Mouse (Mus musculus): ENCODE measurements at regions not wholly inside any gene's neighbourhood (a gene's known extent, or its start where the extent isn't known, plus 50 kb on each side); places are given as distances from the start of the nearest gene placed in this dataset.
"Not testable (repeated sequence)": the region's sequence is repeated elsewhere in the genome, so short reads cannot be mapped to it uniquely, and the experiment has no call there.

GRCm38 (mm10) chr16:20854696-20855213, 120.4 kb upstream of the Thpo start:
- DNase-seq = no peak

GRCm38 (mm10) chr16:20838151-20838550, 103.8 kb upstream of the Thpo start:
- DNase-seq = no peak

- no peak for DNase-seq
These were observed 102.6 kb upstream of the Thpo start for GRCm38 (mm10) chr16:20836866-20837265.

GRCm38 (mm10) chr16:20833838-20834237, 99.5 kb upstream of the Thpo start:
- DNase-seq = not testable (repeated sequence)

GRCm38 (mm10) chr16:20833301-20833700, 99.0 kb upstream of the Thpo start:
- no peak for DNase-seq

- no peak for DNase-seq
These were observed 95.6 kb upstream of the Thpo start for GRCm38 (mm10) chr16:20829732-20830435.

GRCm38 (mm10) chr16:20828996-20829731, 94.9 kb upstream of the Thpo start:
- no peak for DNase-seq

- no peak for DNase-seq
These were observed 89.9 kb upstream of the Thpo start for GRCm38 (mm10) chr16:20824226-20824625.

- DNase-seq = no peak
These were observed 86.6 kb upstream of the Thpo start for GRCm38 (mm10) chr16:20820939-20821338.

GRCm38 (mm10) chr16:20819568-20819967, 85.3 kb upstream of the Thpo start:
- DNase-seq = no peak

GRCm38 (mm10) chr16:20818711-20819189, 84.4 kb upstream of the Thpo start:
- DNase-seq = no peak

- no peak for DNase-seq
These were observed 80.7 kb upstream of the Thpo start for GRCm38 (mm10) chr16:20814976-20815375.

GRCm38 (mm10) chr16:20814240-20814639, 79.9 kb upstream of the Thpo start:
- no peak for DNase-seq

- DNase-seq = not testable (repeated sequence)
These were observed 77.7 kb upstream of the Thpo start for GRCm38 (mm10) chr16:20812025-20812424.

- DNase-seq = no peak
These were observed 76.0 kb upstream of the Thpo start for GRCm38 (mm10) chr16:20810322-20810721.

GRCm38 (mm10) chr16:20808263-20808662, 74.0 kb upstream of the Thpo start:
- DNase-seq = no peak

GRCm38 (mm10) chr16:20806739-20807138, 72.4 kb upstream of the Thpo start:
- DNase-seq = no peak

GRCm38 (mm10) chr16:20805793-20806192, 71.5 kb upstream of the Thpo start:
- no peak for DNase-seq

GRCm38 (mm10) chr16:20805086-20805485, 70.8 kb upstream of the Thpo start:
- DNase-seq = no peak

- DNase-seq = peak; percentile 69
These were observed 70.3 kb upstream of the Thpo start for GRCm38 (mm10) chr16:20804601-20805017.

GRCm38 (mm10) chr16:20803278-20803930, 69.1 kb upstream of the Thpo start:
- no peak for DNase-seq

- DNase-seq = no peak
These were observed 68.4 kb upstream of the Thpo start for GRCm38 (mm10) chr16:20802724-20803123.

- no peak for DNase-seq
These were observed 65.7 kb upstream of the Thpo start for GRCm38 (mm10) chr16:20800038-20800437.
